Mouse (Mus musculus) hindbrain, embryonic 15.5 days (tissue): ENCODE measurements around the gene Tmprss6. TPM values are rescaled to one million over a fixed set of nuclear protein-coding genes. Genes with fewer than 3 reads are reported as not detected.

Source experiments
- ATAC-seq: fragments of 200-750 bp; cut with Nextera tagmentation; 2 replicates; pipeline ENCODE4 v1.8.0; 2017; ENCODE audit warnings: low read depth, moderate number of reproducible peaks, moderate TSS enrichment; ENCODE audit not compliant: low FRiP score
- H3K27ac ChIP-seq: fragments of 300-500 bp; sonication (generic); replicated peaks from 2 replicates; pipeline ENCODE4 v1.5.1; 2015; ENCODE audit warnings: mild to moderate bottlenecking, inconsistent platforms
- H3K27me3 ChIP-seq: fragments of 300-500 bp; sonication (generic); 2 replicates; pipeline ENCODE4 v1.6.1; 2015; ENCODE audit warnings: control low read depth, inconsistent platforms
- H3K36me3 ChIP-seq: fragments of 300-500 bp; sonication (generic); 2 replicates; pipeline ENCODE4 v1.6.1; 2015; ENCODE audit warnings: control low read depth, inconsistent platforms
- H3K4me1 ChIP-seq: fragments of 300-500 bp; sonication (generic); replicated peaks from 2 replicates; pipeline ENCODE4 v1.6.1; 2015; ENCODE audit warnings: control low read depth, inconsistent platforms
- H3K4me2 ChIP-seq: fragments of 300-500 bp; sonication (generic); 2 replicates; pipeline ENCODE4 v1.6.1; 2015; ENCODE audit warnings: moderate library complexity, mild to moderate bottlenecking, inconsistent platforms
- H3K4me3 ChIP-seq: fragments of 300-500 bp; sonication (generic); 2 replicates; pipeline ENCODE4 v1.5.1; 2015; ENCODE audit warnings: mild to moderate bottlenecking, inconsistent platforms
- H3K9ac ChIP-seq: fragments of 300-500 bp; sonication (generic); 2 replicates; pipeline ENCODE4 v1.6.1; 2015; ENCODE audit warnings: inconsistent platforms
- H3K9me3 ChIP-seq: fragments of 300-500 bp; sonication (generic); 2 replicates; pipeline ENCODE4 v1.6.1; 2016; ENCODE audit warnings: control low read depth, inconsistent platforms
- WGBS: fragments of 180-500 bp; shearing (Covaris S2); methylation state at CpG from one replicate; pipeline ENCODE4 v1.1.7; 2015; 5-methylcytosine and 5-hydroxymethylcytosine counted together
- polyA plus RNA-seq: library from polyadenylated mRNA; unstranded; fragments of >200 nt; fragmentation: Nextera tagmentation; extraction: Ambion mirVana; gene quantifications from 2 replicates; pipeline ENCODE4 v1.2.1, GENCODE M21; 2015

Gene Tmprss6
- polyA plus RNA-seq, 1 experiment from 2014 or later, result 0.47 TPM

DNA sequence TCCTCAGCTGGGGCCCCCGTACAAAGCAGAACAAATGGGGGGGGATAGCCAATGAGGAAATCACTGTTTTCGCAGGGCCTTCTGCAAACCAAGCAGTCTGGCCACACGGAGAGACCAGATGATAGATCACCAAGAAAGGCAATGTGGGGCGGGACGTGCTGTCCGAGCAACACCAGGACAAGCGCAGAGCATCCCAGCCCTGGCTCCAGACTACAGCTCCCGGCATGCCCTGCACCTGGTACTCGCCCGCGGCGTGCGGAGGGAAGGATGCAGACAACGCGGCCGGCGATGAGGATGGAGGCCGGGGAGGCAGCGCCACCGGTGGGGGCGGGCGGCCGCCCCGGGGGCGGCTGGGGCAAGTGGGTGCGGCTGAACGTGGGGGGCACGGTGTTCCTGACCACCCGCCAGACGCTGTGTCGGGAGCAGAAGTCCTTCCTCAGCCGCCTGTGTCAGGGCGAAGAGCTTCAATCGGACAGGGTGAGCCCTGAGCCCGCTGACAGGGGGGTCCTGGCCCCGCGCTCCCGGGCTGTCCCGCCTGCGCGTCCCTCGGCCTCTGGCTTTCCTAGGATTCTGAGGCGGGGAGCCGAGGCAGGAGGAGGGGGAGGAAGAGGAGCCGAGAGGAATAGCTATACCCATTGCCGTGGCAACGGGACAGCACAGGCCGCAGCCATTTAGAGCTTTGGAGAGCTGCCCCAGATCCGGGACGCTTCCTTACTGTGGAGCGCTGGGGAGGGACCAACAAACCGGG, 39.9 kb downstream of the Tmprss6 start, which contains the start of gene Kctd17:
Gene Kctd17 (plus strand): TSS at position 174 of the 748 bp plus-strand sequence.
- peak within 1 kb of the TSS; percentile 69 for H3K4me3 ChIP-seq
- peak; percentile 92 for ATAC-seq
- peaks cover 33% of the 10 kb centered on the region for H3K4me1 ChIP-seq
- H3K27ac ChIP-seq, result peak within 1 kb of the TSS; percentile 76
- no peaks in the 10 kb centered on the region for H3K27me3 ChIP-seq
- H3K4me2 ChIP-seq, result peak within 1 kb of the TSS; percentile 71
- no peaks in the 10 kb centered on the region for H3K9me3 ChIP-seq
- H3K36me3 ChIP-seq, result peaks cover 9% of the 10 kb centered on the region; the same call in 1 of the 2 replicates
- under 1% methylated on average over 51 of the region's 52 CpGs for WGBS
- H3K9ac ChIP-seq, result peak within 1 kb of the TSS; percentile 79

- 0 out of 2 replicates have a peak, but pooled peaks cover 2% of the 10 kb centered on the region for H3K27me3 ChIP-seq
- H3K4me2 ChIP-seq, result no peak overlapping the region
- no peaks in the 10 kb centered on the region for H3K9me3 ChIP-seq
- H3K4me3 ChIP-seq, result no peak overlapping the region
- peaks cover 22% of the 10 kb centered on the region for H3K4me1 ChIP-seq
- ATAC-seq, result no peak
- H3K9ac ChIP-seq, result no peak overlapping the region
- no peak overlapping the region for H3K27ac ChIP-seq
- no peaks in the 10 kb centered on the region for H3K36me3 ChIP-seq
- 67% methylated on average over 4 of the region's 4 CpGs for WGBS
Measured at GRCm38 (mm10) chr15:78425230-78425629, 43.2 kb downstream of the Tmprss6 start.

GRCm38 (mm10) chr15:78424507-78424906, 43.9 kb downstream of the Tmprss6 start:
- H3K4me2 ChIP-seq, result no peak overlapping the region
- no peak for ATAC-seq
- H3K9me3 ChIP-seq, result no peaks in the 10 kb centered on the region
- 0 out of 2 replicates have a peak, but pooled peaks cover 2% of the 10 kb centered on the region for H3K27me3 ChIP-seq
- H3K36me3 ChIP-seq, result no peaks in the 10 kb centered on the region
- no peak overlapping the region for H3K27ac ChIP-seq
- no peak overlapping the region for H3K4me3 ChIP-seq
- 23% methylated on average over 11 of the region's 11 CpGs for WGBS
- H3K9ac ChIP-seq, result no peak overlapping the region
- H3K4me1 ChIP-seq, result peaks cover 15% of the 10 kb centered on the region

- Histone ChIP-seq H3K9ac (no peak overlapping the region), H3K36me3 (no peaks in the 10 kb centered on the region), H3K4me1 (peaks cover 3% of the 10 kb centered on the region; the same call in 1 of the 2 replicates), H3K27me3 (0 out of 2 replicates have a peak, but pooled peaks cover 2% of the 10 kb centered on the region), H3K4me3 (no peak overlapping the region), H3K27ac (no peak overlapping the region), H3K9me3 (no peaks in the 10 kb centered on the region), H3K4me2 (peak overlapping the region; percentile 34)
- 15% methylated on average over 16 of the region's 16 CpGs for WGBS
- ATAC-seq, result peak; percentile 77; the same call in 1 of the 2 replicates
Measured at GRCm38 (mm10) chr15:78422046-78422956, 46.1 kb downstream of the Tmprss6 start.

DNA sequence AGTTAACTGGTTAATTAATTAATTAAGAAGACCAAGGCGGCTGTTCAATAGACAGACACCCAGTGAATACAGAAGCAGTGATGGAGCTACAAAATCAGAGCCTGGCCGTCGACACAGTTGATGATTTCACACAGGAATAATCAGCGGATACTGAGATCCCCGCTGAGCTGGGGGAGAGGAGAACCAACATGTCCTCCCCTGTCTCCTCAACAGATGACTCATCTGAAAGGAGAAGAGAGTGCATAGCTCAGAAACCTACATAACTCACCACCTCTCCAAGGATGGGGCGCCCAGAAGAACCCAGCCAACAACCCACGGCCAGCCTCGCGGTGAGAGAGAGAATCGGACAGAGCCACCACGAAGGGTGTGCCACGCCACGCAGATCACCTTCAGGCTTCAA, 48.0 kb downstream of the Tmprss6 start:
- no peaks in the 10 kb centered on the region for H3K9me3 ChIP-seq
- no peaks in the 10 kb centered on the region for H3K36me3 ChIP-seq
- no peak overlapping the region for H3K4me2 ChIP-seq
- no peak overlapping the region for H3K27ac ChIP-seq
- whole genome bisulfite sequencing, result 89% methylated on average over 13 of the region's 13 CpGs
- ATAC-seq, result no peak
- H3K4me1 ChIP-seq, result peaks cover 3% of the 10 kb centered on the region; the same call in 1 of the 2 replicates
- H3K27me3 ChIP-seq, result 0 out of 2 replicates have a peak, but pooled peaks cover 2% of the 10 kb centered on the region
- H3K9ac ChIP-seq, result no peak overlapping the region
- H3K4me3 ChIP-seq, result no peak overlapping the region

GRCm38 (mm10) chr15:78416937-78417336, 51.5 kb downstream of the Tmprss6 start:
- H3K36me3 ChIP-seq, result no peaks in the 10 kb centered on the region
- no peak overlapping the region for H3K27ac ChIP-seq
- 20% methylated on average over 4 of the region's 4 CpGs for WGBS
- H3K4me3 ChIP-seq, result no peak overlapping the region
- H3K27me3 ChIP-seq, result no peaks in the 10 kb centered on the region
- H3K9me3 ChIP-seq, result no peaks in the 10 kb centered on the region
- no peak overlapping the region for H3K4me2 ChIP-seq
- no peaks in the 10 kb centered on the region for H3K4me1 ChIP-seq
- ATAC-seq, result no peak
- no peak overlapping the region for H3K9ac ChIP-seq

DNA sequence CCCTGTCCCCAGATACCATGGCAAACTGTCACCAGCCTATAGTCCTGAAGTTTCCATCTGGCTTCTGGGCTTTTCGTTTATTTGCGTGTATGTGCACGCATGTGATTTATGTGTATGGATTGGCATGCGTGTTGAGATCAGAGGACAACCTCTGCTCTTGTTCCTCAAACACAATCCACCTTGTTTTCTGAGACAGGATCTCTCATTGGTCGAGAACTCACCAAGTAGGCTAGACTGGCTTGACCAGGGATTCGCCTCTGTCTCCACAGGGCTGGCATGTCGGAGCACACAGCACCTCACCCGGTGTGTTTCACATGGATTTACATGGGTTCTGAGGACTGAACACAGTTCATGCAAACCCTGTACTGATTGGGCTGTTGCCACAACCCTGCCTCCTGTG, 54.3 kb downstream of the Tmprss6 start:
- WGBS, result 93% methylated on average over 8 of the region's 8 CpGs
- no peak for ATAC-seq
- Histone ChIP-seq H3K27me3 (peaks cover 25% of the 10 kb centered on the region), H3K4me2 (no peak overlapping the region), H3K36me3 (no peaks in the 10 kb centered on the region), H3K9ac (no peak overlapping the region), H3K27ac (no peak overlapping the region), H3K4me1 (peaks cover 13% of the 10 kb centered on the region), H3K9me3 (no peaks in the 10 kb centered on the region), H3K4me3 (no peak overlapping the region)

DNA sequence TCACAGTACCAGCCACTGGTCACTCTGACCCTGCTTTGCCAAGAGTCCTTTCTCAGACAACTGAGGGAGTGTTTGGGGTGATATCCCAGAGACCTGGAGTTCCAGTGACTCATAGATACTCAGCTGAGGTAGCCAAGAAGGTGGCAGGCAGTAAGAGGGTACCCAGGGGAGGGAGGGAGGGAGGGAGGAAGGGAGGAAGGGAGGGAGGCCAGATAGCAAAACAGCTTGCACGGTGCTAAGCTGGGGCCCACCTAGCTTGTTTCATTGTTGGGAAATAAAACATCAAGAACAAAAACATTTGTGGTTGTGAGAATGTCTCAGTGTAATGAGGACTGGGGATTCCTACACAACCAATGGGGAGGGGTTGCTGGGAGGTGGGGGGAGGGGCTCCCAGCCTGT, 54.7 kb downstream of the Tmprss6 start:
- Histone ChIP-seq H3K9me3 (no peaks in the 10 kb centered on the region), H3K9ac (no peak overlapping the region), H3K36me3 (no peaks in the 10 kb centered on the region), H3K4me2 (no peak overlapping the region), H3K27ac (no peak overlapping the region), H3K27me3 (peaks cover 29% of the 10 kb centered on the region), H3K4me3 (no peak overlapping the region), H3K4me1 (peaks cover 13% of the 10 kb centered on the region)
- no peak for ATAC-seq
- 38% methylated on average over 1 of the region's 1 CpGs for WGBS

DNA sequence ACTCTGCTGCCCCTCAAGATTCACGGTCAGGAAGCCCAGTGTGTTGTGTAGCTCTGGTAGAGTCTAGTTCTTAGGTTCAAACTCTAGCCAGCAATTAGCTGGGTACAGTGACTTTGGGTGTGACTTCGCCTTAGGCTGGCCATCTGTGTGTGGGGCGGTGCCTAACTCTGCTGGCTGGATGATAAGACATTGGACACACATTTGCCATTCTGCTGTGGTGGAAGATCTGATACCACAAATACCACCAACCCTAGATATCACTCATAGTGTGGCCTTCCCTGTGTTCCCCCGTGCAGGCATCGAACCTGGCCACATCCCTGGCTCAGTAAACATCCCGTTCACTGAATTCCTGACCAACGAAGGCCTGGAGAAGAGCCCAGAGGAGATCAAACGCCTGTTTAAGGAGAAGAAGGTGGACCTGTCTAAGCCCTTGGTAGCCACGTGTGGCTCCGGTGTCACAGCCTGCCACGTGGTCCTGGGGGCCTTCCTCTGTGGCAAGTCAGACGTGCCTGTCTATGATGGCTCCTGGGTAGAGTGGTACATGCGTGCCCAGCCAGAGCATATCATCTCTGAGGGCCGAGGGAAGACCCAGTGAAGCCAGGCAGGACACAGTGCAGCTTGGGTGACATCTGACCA, 55.2 kb downstream of the Tmprss6 start:
- no peak for ATAC-seq
- 95% methylated on average over 14 of the region's 14 CpGs for WGBS
- Histone ChIP-seq H3K9ac (no peak overlapping the region), H3K9me3 (no peaks in the 10 kb centered on the region), H3K4me2 (no peak overlapping the region), H3K27me3 (peaks cover 35% of the 10 kb centered on the region), H3K27ac (no peak overlapping the region), H3K36me3 (no peaks in the 10 kb centered on the region), H3K4me3 (no peak overlapping the region), H3K4me1 (peaks cover 13% of the 10 kb centered on the region)

- H3K9ac ChIP-seq, result 0 out of 2 replicates have a peak overlapping the region, but pooled peaks have one; percentile 17
- ATAC-seq, result no peak
- H3K27me3 ChIP-seq, result peaks cover 39% of the 10 kb centered on the region
- peaks cover 39% of the 10 kb centered on the region for H3K4me1 ChIP-seq
- no peak overlapping the region for H3K27ac ChIP-seq
- peak overlapping the region; percentile 49 for H3K4me2 ChIP-seq
- WGBS, result 10% methylated on average over 12 of the region's 12 CpGs
- H3K4me3 ChIP-seq, result peak overlapping the region; percentile 20
- no peaks in the 10 kb centered on the region for H3K36me3 ChIP-seq
- no peaks in the 10 kb centered on the region for H3K9me3 ChIP-seq
Measured at GRCm38 (mm10) chr15:78409570-78410052, 58.8 kb downstream of the Tmprss6 start.

- peak within 1 kb of the TSS; percentile 75 for H3K9ac ChIP-seq
- peak; percentile 88 for ATAC-seq
- peak within 1 kb of the TSS; percentile 92 for H3K4me2 ChIP-seq
- peak within 1 kb of the TSS; percentile 88 for H3K27ac ChIP-seq
- peaks cover 36% of the 10 kb centered on the region for H3K27me3 ChIP-seq
- H3K36me3 ChIP-seq, result no peaks in the 10 kb centered on the region
- peaks cover 65% of the 10 kb centered on the region for H3K4me1 ChIP-seq
- under 1% methylated on average over 40 of the region's 40 CpGs for WGBS
- H3K4me3 ChIP-seq, result peak within 1 kb of the TSS; percentile 74
- no peaks in the 10 kb centered on the region for H3K9me3 ChIP-seq
Measured at GRCm38 (mm10) chr15:78406293-78406934, 62.0 kb downstream of the Tmprss6 start, which contains the start of gene Mpst. Mpst (plus strand) TSS chr15:78406416.
